Mouse (Mus musculus): ENCODE measurements around the gene Lmx1b. TPM values are rescaled to one million over a fixed set of nuclear protein-coding genes. Genes with fewer than 3 reads are reported as not detected.

Gene Lmx1b
- total and polyA plus RNA-seq, 3 experiments, result 0.08 to 0.18 TPM; not detected in 1

GRCm38 (mm10) chr2:33646283-33646550, 5.9 kb upstream of the Lmx1b start:
- no peaks in the 10 kb centered on the region for H3K36me3 ChIP-seq (ENCODE audit: control insufficient read depth, insufficient read depth, low read length)
- no peak overlapping the region for H3K4me3 ChIP-seq
- no peaks in the 10 kb centered on the region for H3K79me2 ChIP-seq (replicated peaks; ENCODE audit: control insufficient read depth, insufficient read depth, low read length)
- H3K27me3 ChIP-seq (ENCODE audit: control insufficient read depth, insufficient read depth, low read length), result peaks cover 33% of the 10 kb centered on the region
- no peak overlapping the region for H3K9ac ChIP-seq (ENCODE audit: low read depth, low read length)
- no peaks in the 10 kb centered on the region for H3K4me1 ChIP-seq (ENCODE audit: control insufficient read depth, insufficient read depth, low read length)
- no peak overlapping the region for H3K27ac ChIP-seq
- TF ChIP-seq POLR2A (IDR thresholded peaks at IDR 0.05; ENCODE audit: insufficient read depth, low read depth, low read length), result no peak
- TF ChIP-seq CTCF (IDR thresholded peaks at IDR 0.05), result no peak
- no peak for TF ChIP-seq EP300 (IDR thresholded peaks at IDR 0.05; ENCODE audit: insufficient read depth, low read depth, low read length)
- 9% methylated on average over 3 of the region's 3 CpGs for WGBS
- intact Hi-C loops (cut with DNase I), result no loop called here
- DNase-seq, result no peak

- Histone ChIP-seq H3K27me3 (ENCODE audit: control insufficient read depth, insufficient read depth, low read length) (peaks cover 37% of the 10 kb centered on the region), H3K79me2 (replicated peaks; ENCODE audit: control insufficient read depth, insufficient read depth, low read length) (no peaks in the 10 kb centered on the region), H3K27ac (no peak overlapping the region), H3K36me3 (ENCODE audit: control insufficient read depth, insufficient read depth, low read length) (no peaks in the 10 kb centered on the region), H3K4me1 (ENCODE audit: control insufficient read depth, insufficient read depth, low read length) (no peaks in the 10 kb centered on the region), H3K4me3 (no peak overlapping the region), H3K9ac (ENCODE audit: low read depth, low read length) (no peak overlapping the region)
- DNase-seq, result no peak
- WGBS, result 6% methylated on average over 15 of the region's 15 CpGs
- TF ChIP-seq POLR2A (IDR thresholded peaks at IDR 0.05; ENCODE audit: insufficient read depth, low read depth, low read length) (no peak), EP300 (IDR thresholded peaks at IDR 0.05; ENCODE audit: insufficient read depth, low read depth, low read length) (no peak), CTCF (IDR thresholded peaks at IDR 0.05) (no peak)
- intact Hi-C loops (cut with DNase I), result no loop called here
These were observed 5.4 kb upstream of the Lmx1b start for GRCm38 (mm10) chr2:33645538-33646282.

- WGBS, result 11% methylated on average over 50 of the region's 50 CpGs
- Histone ChIP-seq H3K27me3 (ENCODE audit: control insufficient read depth, insufficient read depth, low read length) (peaks cover 49% of the 10 kb centered on the region), H3K4me1 (ENCODE audit: control insufficient read depth, insufficient read depth, low read length) (no peaks in the 10 kb centered on the region), H3K79me2 (replicated peaks; ENCODE audit: control insufficient read depth, insufficient read depth, low read length) (no peaks in the 10 kb centered on the region), H3K36me3 (ENCODE audit: control insufficient read depth, insufficient read depth, low read length) (no peaks in the 10 kb centered on the region), H3K9ac (ENCODE audit: low read depth, low read length) (no peak overlapping the region), H3K4me3 (no peak overlapping the region), H3K27ac (no peak overlapping the region)
- DNase-seq, result no peak
- TF ChIP-seq CTCF (IDR thresholded peaks at IDR 0.05) (no peak), EP300 (IDR thresholded peaks at IDR 0.05; ENCODE audit: insufficient read depth, low read depth, low read length) (no peak), POLR2A (IDR thresholded peaks at IDR 0.05; ENCODE audit: insufficient read depth, low read depth, low read length) (no peak)
- intact Hi-C loops (cut with DNase I), result loop anchor here (1.0 to 2.0 kb wide), 2 partner anchors 75 to 157 kb away; no protein-coding TSS in a partner anchor
These were observed 3.7 kb upstream of the Lmx1b start for GRCm38 (mm10) chr2:33643721-33644713.

GRCm38 (mm10) chr2:33642650-33643458, 2.5 kb upstream of the Lmx1b start:
- no peak for TF ChIP-seq EP300 (IDR thresholded peaks at IDR 0.05; ENCODE audit: insufficient read depth, low read depth, low read length)
- peak; percentile 98; the same call in 1 of the 2 replicates for TF ChIP-seq CTCF (IDR thresholded peaks at IDR 0.05)
- TF ChIP-seq POLR2A (IDR thresholded peaks at IDR 0.05; ENCODE audit: insufficient read depth, low read depth, low read length), result no peak
- Histone ChIP-seq H3K4me3 (no peak overlapping the region), H3K79me2 (replicated peaks; ENCODE audit: control insufficient read depth, insufficient read depth, low read length) (no peaks in the 10 kb centered on the region), H3K36me3 (ENCODE audit: control insufficient read depth, insufficient read depth, low read length) (no peaks in the 10 kb centered on the region), H3K27me3 (ENCODE audit: control insufficient read depth, insufficient read depth, low read length) (peaks cover 52% of the 10 kb centered on the region), H3K4me1 (ENCODE audit: control insufficient read depth, insufficient read depth, low read length) (no peaks in the 10 kb centered on the region), H3K27ac (no peak overlapping the region), H3K9ac (ENCODE audit: low read depth, low read length) (no peak overlapping the region)
- DNase-seq, result peak; percentile 77 to 83
- intact Hi-C loops (cut with DNase I), result loop anchor here (1.0 to 2.0 kb wide), 2 partner anchors 74 to 156 kb away; no protein-coding TSS in a partner anchor
- WGBS, result 5% methylated on average over 42 of the region's 42 CpGs

- Histone ChIP-seq H3K9ac (ENCODE audit: low read depth, low read length) (no peak overlapping the region), H3K36me3 (ENCODE audit: control insufficient read depth, insufficient read depth, low read length) (no peaks in the 10 kb centered on the region), H3K4me1 (ENCODE audit: control insufficient read depth, insufficient read depth, low read length) (no peaks in the 10 kb centered on the region), H3K79me2 (replicated peaks; ENCODE audit: control insufficient read depth, insufficient read depth, low read length) (no peaks in the 10 kb centered on the region), H3K27ac (no peak overlapping the region), H3K4me3 (no peak overlapping the region), H3K27me3 (ENCODE audit: control insufficient read depth, insufficient read depth, low read length) (peaks cover 53% of the 10 kb centered on the region)
- 3% methylated on average over 41 of the region's 41 CpGs for WGBS
- TF ChIP-seq POLR2A (IDR thresholded peaks at IDR 0.05; ENCODE audit: insufficient read depth, low read depth, low read length) (no peak), CTCF (IDR thresholded peaks at IDR 0.05) (no peak), EP300 (IDR thresholded peaks at IDR 0.05; ENCODE audit: insufficient read depth, low read depth, low read length) (no peak)
- peak in 1 of 2 experiments; percentile 31 for DNase-seq
- intact Hi-C loops (cut with DNase I), result loop anchor here (2.0 kb wide), 1 partner anchor 73 kb away; no protein-coding TSS in a partner anchor
These were observed 1.7 kb upstream of the Lmx1b start for GRCm38 (mm10) chr2:33641859-33642571.

All from heart, adult 2 months (tissue).